Mouse (Mus musculus) left cerebral cortex, adult 9 months (tissue): ENCODE results near the gene Purb.
"Not testable (repeated sequence)": the region's sequence is repeated elsewhere in the genome, so short reads cannot be mapped to it uniquely, and the experiment has no call there.

Experiments used
- DNase-seq, 2 experiments: peaks; one replicate each; pipeline ENCODE4 v3.0.0; 2022; ENCODE audit warnings: low spot score in 2 of 2

Purb gene

DNA sequence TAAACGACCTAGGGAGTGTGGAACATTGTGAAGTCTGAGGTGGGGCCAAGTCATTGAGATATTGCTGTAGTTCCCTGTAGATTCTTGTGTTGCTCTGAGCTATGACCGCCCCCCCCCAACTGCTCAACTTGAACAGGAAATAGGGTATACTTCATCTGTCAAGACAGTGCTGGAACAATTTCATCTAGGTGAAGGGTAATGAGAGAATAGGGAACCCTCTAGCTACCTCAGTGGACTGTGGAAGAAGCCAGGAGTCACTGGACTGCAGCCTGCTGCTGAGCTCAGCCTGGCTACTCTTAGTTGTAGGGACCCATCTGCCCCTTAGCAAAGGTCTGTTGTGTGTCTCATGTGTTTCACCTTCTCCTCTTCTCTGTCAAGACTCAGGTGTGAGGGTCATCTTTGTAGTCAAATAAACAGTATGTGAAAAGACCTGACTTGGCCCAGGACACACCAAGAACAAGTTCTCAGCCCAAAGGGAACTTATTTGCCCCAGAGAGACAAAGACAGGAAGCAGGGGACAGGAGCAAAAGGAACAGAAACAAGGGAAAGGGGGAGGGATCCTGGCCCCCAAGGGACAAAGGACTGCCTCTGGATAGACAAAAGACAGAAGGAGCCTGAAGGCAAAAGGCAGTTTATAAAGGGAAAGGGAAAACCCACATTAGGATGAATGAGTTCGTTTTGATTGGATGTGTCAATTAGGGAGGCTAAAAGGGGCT, 8.7 kb upstream of the Purb start:
- DNase-seq: no peak

DNA sequence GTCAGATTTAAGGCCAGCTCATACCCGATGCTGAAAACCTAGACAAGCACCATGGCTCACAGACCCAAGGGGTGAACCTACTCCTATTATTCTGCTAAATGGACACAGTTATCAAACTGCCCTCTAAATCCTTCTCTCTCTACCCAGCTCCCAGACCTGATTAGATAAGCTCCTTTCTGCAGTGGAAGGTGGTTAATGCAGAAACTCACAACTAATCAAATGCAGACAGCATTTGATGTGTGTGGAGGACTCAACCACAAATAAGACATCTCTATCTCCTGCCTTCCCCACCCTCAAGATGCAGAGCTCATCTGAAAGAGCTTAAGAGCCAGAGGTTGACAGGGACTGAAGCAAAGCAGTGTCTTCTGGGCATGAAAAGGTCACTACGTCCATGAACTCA, 7.4 kb upstream of the Purb start:
- DNase-seq: no peak

DNA sequence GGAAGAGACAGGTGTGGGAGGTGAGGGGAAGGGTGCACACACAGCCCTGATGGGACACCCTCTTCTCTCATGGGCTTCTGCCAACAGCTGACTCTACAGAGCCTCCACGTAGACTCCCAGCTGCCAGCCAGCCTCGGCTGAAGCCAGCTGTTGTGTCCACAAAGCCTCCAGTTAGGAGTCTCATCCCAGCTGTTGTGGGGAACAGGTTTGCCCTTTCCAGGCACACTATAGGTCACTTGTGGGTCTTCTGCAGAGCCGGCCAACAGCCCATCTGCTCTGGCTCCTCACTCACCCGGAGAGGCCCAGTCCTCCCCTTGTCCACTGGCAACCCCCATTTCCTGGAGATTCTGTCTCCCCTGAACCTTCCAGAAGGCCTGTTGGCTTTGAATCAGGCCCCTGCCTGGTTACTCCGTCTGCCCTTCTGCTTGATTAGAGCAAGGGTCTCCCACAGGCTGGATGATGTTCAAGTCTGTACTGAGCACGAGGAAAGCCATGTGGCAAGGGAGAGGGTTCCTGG, 6.0 kb upstream of the Purb start:
- no peak for DNase-seq

DNA sequence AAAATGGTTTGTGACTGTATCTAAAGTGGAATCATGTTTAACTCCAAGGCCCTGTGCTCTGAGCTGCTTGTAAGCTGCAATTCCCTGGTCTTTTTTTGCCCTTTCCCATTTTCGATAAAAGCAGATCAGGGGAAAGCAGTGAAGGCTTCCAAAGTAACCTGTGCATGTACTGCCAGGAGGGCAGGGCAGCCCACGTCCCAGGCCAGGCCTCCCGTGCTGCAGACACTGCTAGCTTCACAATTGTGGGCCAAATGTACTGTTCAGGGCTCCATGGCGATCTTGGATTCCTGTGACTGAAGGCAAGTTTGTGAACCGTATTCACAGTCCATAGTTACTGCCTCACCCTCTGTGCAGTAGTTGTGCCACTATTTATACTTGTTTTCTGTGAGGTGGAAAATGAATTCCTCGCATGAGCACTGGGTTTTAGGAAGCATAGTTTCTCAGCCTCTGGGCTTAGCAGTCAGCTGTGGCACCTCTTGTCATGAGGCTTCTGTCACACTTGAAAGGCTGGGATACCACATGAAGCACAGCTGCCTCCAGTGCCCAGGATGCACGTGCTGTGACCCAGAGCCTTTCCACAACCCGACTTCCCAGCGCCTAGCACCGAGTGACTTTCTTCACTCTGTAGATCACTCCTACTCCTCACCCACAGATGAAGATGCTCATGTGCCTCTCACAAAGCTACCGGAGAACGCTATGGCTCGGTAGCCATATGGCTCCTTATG, 5.1 kb upstream of the Purb start:
- peak in 1 of 2 experiments; percentile 22 for DNase-seq

DNA sequence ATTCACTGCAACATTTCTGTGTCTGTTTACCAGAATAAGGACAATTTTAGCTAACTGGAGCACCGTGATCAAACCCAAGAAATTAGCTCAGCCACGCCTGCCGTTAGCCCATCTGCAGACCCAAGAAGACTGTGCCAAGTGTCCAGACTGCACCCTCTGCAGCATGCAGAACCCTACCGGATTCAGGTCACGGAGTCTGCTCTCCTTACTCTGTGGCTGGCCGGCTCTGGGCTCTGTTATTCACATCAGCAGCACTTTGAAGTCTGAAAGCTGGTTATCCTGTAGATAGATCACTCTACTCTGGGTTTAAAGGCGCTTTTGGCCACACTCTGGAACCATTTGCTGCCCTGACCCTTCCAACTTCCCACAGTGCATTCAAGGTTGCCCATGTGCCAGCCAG, 4.5 kb upstream of the Purb start:
- no peak for DNase-seq

DNA sequence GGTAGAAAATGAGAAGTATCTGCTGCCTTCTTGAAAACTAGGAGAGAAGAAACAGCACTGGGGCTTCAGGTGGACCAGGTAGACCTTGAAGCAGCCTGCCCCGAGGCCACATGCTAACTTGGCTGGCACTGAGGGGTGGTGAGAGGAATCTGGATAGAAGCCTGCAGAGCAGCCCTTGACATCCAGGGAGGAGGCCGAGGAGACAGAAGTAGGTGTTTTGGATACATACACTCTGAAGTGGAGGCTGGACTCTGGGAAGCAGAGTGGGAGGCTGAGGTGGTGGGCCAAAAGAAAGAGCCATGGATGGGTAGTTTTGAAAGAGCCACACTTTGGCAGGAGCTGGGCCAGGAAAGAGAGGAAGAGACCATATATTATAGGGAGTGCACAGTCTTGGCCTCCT, 3.5 kb upstream of the Purb start:
- DNase-seq: no peak

DNA sequence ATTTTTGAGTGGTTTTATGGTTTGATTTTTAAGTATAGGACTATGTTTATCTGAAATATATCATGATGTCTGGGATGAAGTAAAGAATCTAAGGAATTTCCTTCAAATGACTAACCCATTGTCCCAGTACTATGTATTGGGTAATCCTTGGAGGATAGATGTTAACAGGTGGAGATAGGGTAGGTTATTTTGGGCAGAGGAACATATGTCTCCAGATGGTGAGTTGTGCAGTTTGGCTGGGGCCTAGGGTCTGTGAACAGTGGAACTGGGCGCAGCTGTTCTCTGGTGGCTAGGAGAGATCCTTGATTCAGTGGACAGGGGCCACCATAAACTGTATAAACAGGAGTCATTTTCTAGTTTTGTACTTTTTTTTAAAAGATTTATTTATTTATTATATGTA, 1.6 kb upstream of the Purb start:
- DNase-seq: no peak

DNA sequence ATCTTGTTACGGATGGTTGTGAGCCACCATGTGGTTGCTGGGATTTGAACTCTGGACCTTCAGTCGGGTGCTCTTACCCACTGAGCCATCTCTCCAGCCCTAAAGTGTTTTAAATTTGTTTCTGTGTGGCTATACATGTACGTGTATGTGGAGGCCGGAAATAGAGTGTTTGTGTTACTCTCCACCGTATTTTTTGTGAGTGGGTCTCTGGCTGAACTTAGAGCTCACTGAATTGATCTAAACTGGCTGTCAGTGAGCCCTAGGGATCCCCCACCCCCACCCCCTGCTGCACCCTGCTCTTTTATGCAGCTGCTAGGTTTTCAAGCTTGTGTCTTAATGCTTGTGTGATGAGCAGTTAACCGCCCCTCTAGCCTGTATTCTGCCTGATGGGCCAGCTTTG, 1.2 kb upstream of the Purb start:
- no peak for DNase-seq

DNA sequence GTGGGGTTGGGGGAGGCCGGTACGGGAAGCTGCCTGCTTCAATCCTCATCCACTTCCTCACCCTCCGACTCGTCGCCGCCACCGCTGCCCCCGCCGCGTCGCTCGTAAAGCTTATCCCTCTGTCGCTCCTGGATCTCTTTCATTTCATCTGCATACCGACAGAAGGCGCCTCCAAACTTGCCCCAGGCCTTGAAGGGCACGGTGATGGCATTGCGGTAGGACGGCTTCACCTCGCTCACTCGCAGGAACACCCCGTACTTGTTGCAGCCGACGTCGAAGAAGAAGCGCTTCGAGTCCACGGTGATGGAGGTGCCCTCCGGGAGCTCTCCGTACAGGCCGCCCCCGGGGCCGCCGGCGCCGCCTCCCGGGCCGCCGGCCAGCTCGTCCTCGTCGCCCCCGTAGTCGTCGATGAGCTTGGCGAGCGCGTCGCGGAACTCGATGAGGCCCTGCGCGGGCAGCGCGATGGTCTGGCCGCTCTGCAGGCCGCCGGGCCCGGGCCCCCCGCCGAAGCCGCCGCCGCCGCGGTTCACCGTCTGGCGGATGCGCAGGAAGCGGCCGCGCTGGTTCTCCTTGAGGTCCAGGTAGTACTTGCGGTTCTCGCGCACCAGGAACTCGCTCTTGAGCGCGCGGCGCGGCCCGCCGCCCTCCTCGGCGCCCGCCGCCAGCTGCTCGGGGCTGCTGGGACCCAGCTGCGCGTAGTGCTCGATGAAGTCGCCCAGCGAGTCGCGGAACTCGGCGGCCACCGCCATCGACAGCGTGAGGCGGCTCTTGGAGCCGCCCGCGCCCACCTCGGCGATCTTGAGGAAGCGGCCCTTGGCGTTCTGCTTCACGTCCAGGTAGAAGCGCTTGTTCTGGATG, 614 bp downstream of the Purb start:
- peak in 1 of 2 experiments; percentile 41 for DNase-seq

DNA sequence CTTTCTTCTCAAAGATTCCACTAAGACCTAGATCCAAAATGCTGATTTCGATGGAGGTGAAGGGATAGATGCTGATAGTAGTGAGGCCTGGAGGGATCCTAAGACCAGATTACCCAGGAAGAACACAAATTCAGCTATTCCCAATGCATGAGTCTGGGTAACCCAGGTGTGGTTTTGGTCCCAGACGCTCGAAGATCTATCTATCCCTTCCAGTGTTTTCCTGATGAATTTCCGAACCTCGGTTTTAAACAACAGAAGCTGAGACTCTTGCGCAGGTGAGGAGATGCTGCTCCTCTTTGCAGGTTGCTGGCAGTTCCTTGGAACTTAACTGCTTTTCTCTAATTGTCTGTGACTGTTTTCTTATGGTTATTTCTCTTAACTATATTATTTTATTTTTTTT, 1.3 kb downstream of the Purb start:
- DNase-seq: no peak

DNA sequence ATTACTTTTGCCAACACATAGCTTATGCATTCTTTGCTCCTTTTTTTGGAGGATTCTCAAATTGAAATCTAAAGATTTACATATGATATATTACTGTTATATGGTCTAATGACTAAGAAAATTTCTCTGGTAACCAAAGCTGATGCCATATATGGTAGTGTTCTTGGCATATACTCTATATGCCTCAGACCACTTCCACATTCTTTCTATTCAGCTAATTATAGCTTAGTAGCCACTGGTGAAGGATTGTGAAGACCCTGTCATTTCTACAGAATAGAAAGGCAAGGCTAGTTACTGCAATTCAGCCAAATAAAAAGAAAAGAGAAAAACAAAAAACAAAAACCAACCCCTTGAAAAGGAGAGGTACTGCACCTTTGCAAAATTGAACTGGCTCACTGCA, 3.6 kb downstream of the Purb start:
- no peak for DNase-seq

DNA sequence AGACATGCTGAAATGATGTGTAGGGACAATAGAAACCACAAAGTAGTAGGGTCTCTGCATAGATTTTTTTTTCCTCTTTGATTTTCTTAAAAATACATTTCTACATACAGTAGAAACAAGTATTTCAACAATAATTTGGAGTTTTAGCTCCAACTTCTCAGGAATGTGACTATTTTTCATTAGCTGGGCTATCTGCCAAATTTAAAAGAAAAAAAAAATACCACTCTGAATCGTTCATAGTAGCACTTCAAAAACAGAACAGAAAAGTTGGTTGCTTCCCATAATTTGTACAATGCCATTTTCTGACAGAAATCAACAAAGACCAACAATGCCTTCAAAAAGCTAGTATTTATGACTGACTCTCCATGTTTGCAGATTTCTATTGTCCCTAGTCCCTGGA, 4.2 kb downstream of the Purb start:
- no peak for DNase-seq

DNA sequence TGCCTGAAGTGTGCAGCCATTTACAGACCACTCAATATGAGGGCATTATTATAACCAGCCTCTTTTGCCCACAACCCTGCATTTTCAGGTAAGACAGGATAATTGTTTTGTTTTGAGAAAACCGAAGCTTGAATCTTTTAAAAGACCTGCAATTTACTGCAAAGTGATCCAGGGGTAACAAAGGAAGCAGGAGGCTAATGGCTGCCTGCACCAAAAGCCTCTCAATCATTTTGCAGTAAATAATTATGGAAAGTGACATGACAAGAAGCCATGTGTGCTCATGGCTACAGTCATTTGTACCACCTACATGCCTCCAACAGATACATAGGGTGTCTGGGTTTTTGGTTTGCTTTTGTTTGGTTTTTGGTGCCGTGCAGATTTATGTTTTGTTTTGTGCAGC, 4.7 kb downstream of the Purb start:
- DNase-seq: no peak

DNA sequence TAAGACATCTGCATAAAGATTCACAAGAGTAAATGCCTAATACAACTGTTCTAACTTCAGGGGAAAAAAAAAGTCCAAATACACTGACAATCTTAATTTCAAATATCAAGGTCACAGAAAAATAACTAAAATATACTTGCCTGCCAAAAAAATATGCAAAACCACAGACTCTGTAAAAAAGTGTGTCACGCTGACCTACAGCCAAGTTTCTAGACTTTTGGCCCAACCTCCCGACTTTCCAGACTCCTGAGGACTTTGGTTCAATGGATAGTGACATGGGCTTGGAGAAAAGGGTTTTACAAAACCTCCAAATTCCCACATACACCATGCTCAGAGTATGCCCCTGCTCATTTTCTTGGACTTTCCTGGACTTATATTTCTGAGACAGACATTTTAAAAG, 7.2 kb downstream of the Purb start:
- no peak for DNase-seq

DNA sequence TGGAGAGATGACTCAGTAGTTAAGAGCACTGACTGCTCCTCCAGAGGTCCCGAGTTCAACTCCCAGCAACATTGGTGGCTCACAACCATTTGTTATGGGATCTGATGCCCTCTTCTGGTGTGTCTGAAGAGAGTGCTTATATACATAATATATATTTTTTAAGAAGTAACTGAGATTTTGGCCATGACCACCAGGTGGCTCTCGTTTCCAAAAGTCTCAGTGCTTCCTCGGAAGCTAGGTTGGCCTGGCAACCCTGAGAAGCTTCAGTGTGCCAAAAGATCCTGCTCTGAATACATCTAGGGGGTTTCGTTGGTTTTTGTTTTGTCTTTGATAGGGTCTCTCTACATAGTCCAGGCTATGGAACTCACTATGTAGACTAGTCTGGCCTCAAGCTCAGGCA, 10.6 kb downstream of the Purb start:
- DNase-seq: peak in 1 of 2 experiments; percentile 65

DNA sequence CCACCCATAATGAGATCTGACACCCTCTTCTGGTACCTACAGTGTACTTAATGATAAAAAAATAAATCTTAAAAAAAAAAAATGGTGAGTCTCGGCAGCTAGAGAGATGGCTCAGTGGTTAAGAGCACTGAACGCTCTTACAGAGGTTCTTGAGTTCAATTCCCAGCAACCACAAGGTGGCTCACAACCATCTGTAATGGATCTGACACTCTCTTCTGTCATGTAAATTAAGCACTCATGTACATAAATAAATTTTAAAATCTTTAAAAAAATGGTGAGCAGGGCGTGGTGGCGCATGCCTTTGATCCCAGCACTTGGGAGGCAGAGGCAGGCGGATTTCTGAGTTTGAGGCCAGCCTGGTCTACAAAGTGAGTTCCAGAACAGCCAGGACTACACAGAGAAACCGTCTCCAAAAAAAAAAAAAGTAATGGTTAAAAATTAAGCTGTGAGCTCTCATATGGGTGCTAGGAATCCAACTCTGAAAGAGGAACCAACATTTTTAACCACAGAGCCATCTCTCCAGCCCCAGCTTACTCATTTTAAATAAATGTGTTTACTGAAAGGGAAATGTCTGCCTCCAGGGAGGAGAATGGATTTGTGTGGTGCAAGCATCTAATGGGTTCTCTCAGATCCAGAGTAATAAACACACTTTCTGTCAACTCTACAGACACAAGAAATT, 12.4 kb downstream of the Purb start:
- DNase-seq: no peak

DNA sequence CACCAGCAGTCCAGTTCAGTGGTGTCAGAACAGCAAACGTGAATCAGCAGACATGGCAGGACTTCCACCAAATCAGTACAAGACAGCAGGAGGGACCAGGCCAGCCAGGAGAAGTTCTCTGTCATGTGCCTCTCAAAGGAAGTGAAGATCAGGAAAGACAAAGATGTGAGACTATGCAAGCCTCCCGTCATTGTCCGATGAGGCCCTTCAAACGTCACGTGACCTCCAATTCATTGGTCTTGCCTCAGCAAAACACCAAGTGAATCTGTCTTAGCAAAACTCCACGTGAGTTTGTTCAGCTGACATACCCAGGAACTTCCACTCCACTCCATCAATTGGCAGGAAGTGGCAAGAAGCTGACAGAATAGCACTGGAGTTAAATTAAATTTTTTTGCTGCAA, 19.6 kb downstream of the Purb start:
- DNase-seq: no peak

DNA sequence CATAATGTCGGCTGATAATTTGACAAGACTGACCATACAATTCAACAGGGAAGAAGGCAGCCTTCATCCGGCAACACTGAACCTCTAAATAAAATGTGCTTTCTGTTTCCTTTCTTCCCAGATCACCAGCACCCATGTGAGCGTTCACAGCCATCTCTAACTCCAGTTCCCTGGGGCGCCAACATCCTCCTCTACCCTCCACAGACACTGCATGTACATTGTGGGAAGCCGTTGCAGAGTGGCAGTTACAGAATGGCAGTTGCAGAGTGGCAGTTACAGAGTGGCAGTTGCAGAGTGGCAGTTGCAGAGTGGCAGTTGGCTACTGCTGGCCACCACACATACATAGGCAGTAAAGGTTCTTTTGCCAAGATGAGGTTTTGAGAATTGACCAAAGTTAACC, 27.6 kb downstream of the Purb start:
- not testable (repeated sequence) for DNase-seq

DNA sequence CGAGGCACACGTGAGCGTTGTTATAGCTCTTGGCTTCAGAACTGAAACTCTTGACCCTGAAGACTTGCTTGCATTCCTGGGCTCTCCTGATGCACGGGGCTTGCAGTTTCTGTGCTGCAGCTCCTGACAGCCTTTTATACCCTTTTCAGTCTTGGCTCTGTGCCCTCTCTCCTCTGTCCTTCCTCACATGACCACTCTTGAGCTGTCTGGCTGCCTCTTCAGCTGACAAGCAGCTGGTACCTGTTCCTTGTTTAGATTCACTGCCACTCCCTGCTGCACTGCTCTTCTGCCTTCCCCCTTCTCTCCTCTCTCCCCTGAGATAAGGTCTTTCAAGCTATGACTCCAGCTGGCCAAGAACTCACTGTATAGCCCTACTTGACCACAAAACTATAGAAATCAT, 28.2 kb downstream of the Purb start:
- no peak for DNase-seq

DNA sequence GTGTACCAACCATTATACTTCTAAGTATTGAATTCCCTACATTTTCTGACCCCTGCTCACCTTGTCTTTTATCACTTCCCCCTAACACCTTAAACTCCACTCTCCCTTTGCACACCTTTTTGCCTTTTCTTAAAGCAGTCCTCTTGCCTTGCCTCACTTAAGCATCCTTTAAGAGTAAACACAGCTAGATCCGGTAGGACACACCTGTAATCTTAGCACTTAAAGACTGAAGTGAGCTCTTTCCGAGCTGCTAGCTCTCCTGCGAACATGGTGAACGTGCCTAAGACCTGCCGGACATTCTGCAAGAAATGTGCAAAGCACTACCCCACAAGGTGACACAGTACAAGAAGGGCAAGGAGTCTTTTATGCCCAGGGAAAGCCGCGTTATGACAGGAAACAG, 29.8 kb downstream of the Purb start:
- DNase-seq: no peak

DNA sequence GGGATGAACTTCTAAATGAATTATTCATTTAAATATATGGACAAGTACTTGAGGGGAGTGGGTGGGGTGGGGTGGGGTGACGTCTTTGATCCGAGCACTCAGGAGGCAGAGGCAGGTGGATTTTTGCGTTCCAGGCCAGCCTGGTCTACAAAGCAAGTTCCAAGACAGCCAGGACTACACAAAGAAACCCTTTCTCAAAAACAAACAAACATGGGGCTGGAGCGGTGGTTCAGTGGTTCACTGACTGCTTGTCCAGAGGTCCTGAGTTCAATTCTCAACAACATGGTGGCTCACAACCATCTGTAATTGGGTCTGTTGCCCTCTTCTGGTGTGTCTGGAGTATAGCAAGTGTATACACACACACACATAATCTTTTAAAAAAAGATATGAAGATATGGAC, 30.3 kb downstream of the Purb start:
- no peak for DNase-seq
